Mouse (Mus musculus): ENCODE results near the gene Med27. TPM values are rescaled to one million over a fixed set of nuclear protein-coding genes. Genes with fewer than 3 reads are reported as not detected.

The Med27 gene
- total and polyA plus RNA-seq, 3 experiments, result 32.1 to 36.2 (median 33.6) TPM

DNA sequence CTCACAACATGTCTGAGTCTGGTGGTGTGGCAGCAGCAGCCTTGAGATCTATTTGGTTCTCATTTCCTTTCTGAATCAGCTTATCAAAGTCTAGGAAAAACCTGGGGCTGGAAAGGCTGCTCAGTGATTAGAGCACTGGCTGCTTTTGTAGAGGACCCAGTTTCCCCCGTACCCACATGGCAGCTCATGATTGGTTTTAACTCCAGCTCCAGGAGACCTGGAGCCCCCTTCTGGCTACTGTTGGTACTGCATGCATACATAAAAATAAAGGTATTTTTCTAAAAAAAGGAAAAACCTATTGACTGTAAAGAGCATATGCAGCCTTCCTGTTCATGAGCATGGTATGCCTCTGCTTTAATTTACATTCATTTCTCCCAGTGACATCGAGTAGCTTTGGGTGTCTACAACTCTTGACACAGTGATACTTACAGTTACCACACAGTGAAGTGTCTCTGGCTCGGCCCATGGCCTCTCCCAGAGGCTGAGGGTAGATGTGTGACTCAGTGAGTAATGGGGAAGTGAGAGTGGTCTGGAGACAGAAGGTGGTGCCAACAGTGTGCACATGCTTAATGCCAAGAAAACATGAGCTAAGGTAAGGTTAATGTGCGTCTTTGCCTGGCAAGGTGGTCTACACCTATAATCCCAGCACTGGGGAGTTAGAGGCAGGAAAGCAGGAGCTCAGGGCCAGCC is 207.5 kb downstream of the Med27 start:
- H3K9me3 ChIP-seq (replicated peaks; ENCODE audit: low read length), result no peaks in the 10 kb centered on the region
- no peaks in the 10 kb centered on the region for H3K36me3 ChIP-seq (replicated peaks in 1 of 2; ENCODE audit: control insufficient read depth in 1 of 2, insufficient read depth in 1 of 2, low read length in 1 of 2)
- peaks cover 12% of the 10 kb centered on the region for H3K27me3 ChIP-seq (replicated peaks)
- in situ Hi-C loops (cut with MboI; ENCODE audit: low pct_ligation_motif_present, low pct_unique_long_range_greater_than_20kb, low sequenced_read_pairs), result no loop called here
- no peaks in the 10 kb centered on the region for H3K79me2 ChIP-seq (replicated peaks; ENCODE audit: control insufficient read depth, extremely low read depth, insufficient read depth, poor library complexity, severe bottlenecking)
- H3K4me1 ChIP-seq (ENCODE audit: control insufficient read depth in 1 of 2, insufficient read depth in 2 of 2), result peaks cover 3 to 9% of the 10 kb centered on the region in 2 experiments; a peak in 3 of 4 replicates
- no peak for TF ChIP-seq CHD1 (IDR thresholded peaks at IDR 0.05; ENCODE audit: low read depth, low read length)
- TF ChIP-seq SMC3 (IDR thresholded peaks at IDR 0.05; ENCODE audit: low read depth, low read length), result peak; percentile 77
- TF ChIP-seq RAD21 (IDR thresholded peaks at IDR 0.05; ENCODE audit: low read depth, low read length), result peak; percentile 64
- no peak for TF ChIP-seq USF2 (conservative IDR thresholded peaks at IDR 0.05; ENCODE audit: low read depth, low read length)
- no peak for TF ChIP-seq CHD2 (IDR thresholded peaks at IDR 0.05; ENCODE audit: low read length)
- TF ChIP-seq NRF1 (IDR thresholded peaks at IDR 0.05; ENCODE audit: low read depth, low read length), result no peak
- no peak for TF ChIP-seq USF1 (IDR thresholded peaks at IDR 0.05; ENCODE audit: low read depth, low read length)
- no peak for TF ChIP-seq ZNF384 (IDR thresholded peaks at IDR 0.05; ENCODE audit: low read depth, low read length)
- no peak for TF ChIP-seq JUND (conservative IDR thresholded peaks at IDR 0.05; ENCODE audit: low read depth, low read length)
- no peak for TF ChIP-seq ELF1 (IDR thresholded peaks at IDR 0.05; ENCODE audit: low read depth, low read length)
- TF ChIP-seq MAFK (IDR thresholded peaks at IDR 0.05; ENCODE audit: insufficient replicate concordance, low read length), result no peak
- TF ChIP-seq BHLHE40 (IDR thresholded peaks at IDR 0.05; ENCODE audit: low read depth, low read length), result 0 out of 2 replicates have a peak, but pooled peaks have one; percentile 24
- no peak for TF ChIP-seq ETS1 (conservative IDR thresholded peaks at IDR 0.05; ENCODE audit: low read depth, low read length)
- TF ChIP-seq TCF12 (IDR thresholded peaks at IDR 0.05; ENCODE audit: low read depth, low read length), result no peak
- TF ChIP-seq KAT2A (IDR thresholded peaks at IDR 0.05; ENCODE audit: insufficient replicate concordance, low read length), result no peak
- TF ChIP-seq TBP (conservative IDR thresholded peaks at IDR 0.05; ENCODE audit: low read depth, low read length), result no peak
- no peak for TF ChIP-seq MAZ (IDR thresholded peaks at IDR 0.05; ENCODE audit: low read depth, low read length)
- no peak for TF ChIP-seq PAX5 (IDR thresholded peaks at IDR 0.05; ENCODE audit: low read length)
- TF ChIP-seq ZC3H11A (IDR thresholded peaks at IDR 0.05; ENCODE audit: low read depth, low read length), result peak; percentile 9; the same call in 1 of the 2 replicates
- no peak for TF ChIP-seq RCOR1 (conservative IDR thresholded peaks at IDR 0.05; ENCODE audit: low read depth, low read length)
- peak; percentile 54; the same call in 1 of the 2 replicates for TF ChIP-seq MYC (IDR thresholded peaks at IDR 0.05; ENCODE audit: low read depth, low read length)
- TF ChIP-seq POLR2A (IDR thresholded peaks at IDR 0.05; ENCODE audit: low read depth, low read length), result no peak
- TF ChIP-seq CTCF (conservative IDR thresholded peaks at IDR 0.05 in 1 of 2, IDR thresholded peaks at IDR 0.05 in 1 of 2; ENCODE audit: low read depth in 2 of 2, low read length in 2 of 2), result peak; percentile 76 to 83
- no peak for TF ChIP-seq E2F4 (IDR thresholded peaks at IDR 0.05; ENCODE audit: insufficient replicate concordance, low read depth, low read length)
- DNase-seq (ENCODE audit: extremely low read depth), result peak; percentile 47
- H3K27ac ChIP-seq (ENCODE audit: insufficient read depth, low read depth), result no peak overlapping the region
- H3K4me2 ChIP-seq (ENCODE audit: insufficient read depth, low read depth, poor library complexity, severe bottlenecking), result no peak overlapping the region
- H3K4me3 ChIP-seq (replicated peaks in 1 of 3; ENCODE audit: low read depth in 2 of 3, low read length in 2 of 3, poor library complexity in 1 of 3), result no peak overlapping the region
- no peak overlapping the region for H3K9ac ChIP-seq (ENCODE audit: insufficient read depth, low read depth)
- dilution Hi-C loops (cut with MboI; ENCODE audit: extremely low pct_ligation_motif_present, extremely low pct_unique_long_range_greater_than_20kb, low sequenced_read_pairs), result no loop called here

Data from CH12.LX (cell line).